Mouse (Mus musculus) limb, embryonic 14.5 days (tissue): Measurements from ENCODE around the gene Uba7. TPM values are rescaled to one million over a fixed set of nuclear protein-coding genes. Genes with fewer than 3 reads are reported as not detected.

Experiments used
- ATAC-seq: fragments of 200-750 bp; cut with Nextera tagmentation; 2 replicates; pipeline ENCODE4 v1.8.0; 2017; ENCODE audit warnings: low read depth, moderate number of reproducible peaks, moderate TSS enrichment; ENCODE audit not compliant: low FRiP score
- DNase-seq: peaks from one replicate; pipeline ENCODE4 v3.0.0-alpha.2; 2015; ENCODE audit warnings: low spot score
- H3K27ac ChIP-seq: fragments of 300-500 bp; sonication (generic); replicated peaks from 2 replicates; pipeline ENCODE4 v1.5.1; 2014; ENCODE audit warnings: low read depth, mild to moderate bottlenecking, low read length, moderate library complexity, mixed read lengths
- H3K27me3 ChIP-seq: fragments of 300-500 bp; sonication (generic); 2 replicates; pipeline ENCODE4 v1.6.1; 2014; ENCODE audit warnings: low read length, mixed read lengths; ENCODE audit not compliant: control insufficient read depth, insufficient read depth
- H3K36me3 ChIP-seq: fragments of 300-500 bp; sonication (generic); 2 replicates; pipeline ENCODE4 v1.6.1; 2014; ENCODE audit warnings: mild to moderate bottlenecking, low read length, moderate library complexity, mixed read lengths; ENCODE audit not compliant: control insufficient read depth, insufficient read depth
- H3K4me1 ChIP-seq: fragments of 300-500 bp; sonication (generic); 2 replicates; pipeline ENCODE4 v1.6.1; 2014; ENCODE audit warnings: antibody characterized with exemption, low read length, mixed read lengths; ENCODE audit not compliant: control insufficient read depth, insufficient read depth
- H3K4me2 ChIP-seq: fragments of 300-500 bp; sonication (generic); replicated peaks from 2 replicates; pipeline ENCODE4 v1.6.1; 2014; ENCODE audit warnings: low read depth, mild to moderate bottlenecking, low read length, moderate library complexity; ENCODE audit not compliant: severe bottlenecking
- H3K4me3 ChIP-seq: fragments of 300-500 bp; sonication (generic); replicated peaks from 2 replicates; pipeline ENCODE4 v1.5.1; 2014; ENCODE audit warnings: low read length
- H3K9ac ChIP-seq: fragments of 300-500 bp; sonication (generic); 2 replicates; pipeline ENCODE4 v1.6.1; 2014; ENCODE audit warnings: mild to moderate bottlenecking, low read depth, low read length, moderate library complexity; ENCODE audit not compliant: severe bottlenecking
- H3K9me3 ChIP-seq: fragments of 300-500 bp; sonication (generic); 2 replicates; pipeline ENCODE4 v1.6.1; 2016; ENCODE audit warnings: low read length; ENCODE audit not compliant: control insufficient read depth
- POLR2A ChIP-seq: fragments of 200-500 bp; IDR thresholded peaks from 2 replicates; pipeline ENCODE4 v1.8.0; 2012; ENCODE audit warnings: inconsistent platforms, mild to moderate bottlenecking, moderate library complexity, borderline replicate concordance; ENCODE audit not compliant: insufficient read depth, insufficient read length; ENCODE audit errors: extremely low read depth
- WGBS: fragments of 180-500 bp; shearing (Covaris S2); extraction: QIAGEN DNeasy Blood & Tissue Kit; methylation state at CpG from one replicate; pipeline ENCODE4 v1.1.7; 2014; 5-methylcytosine and 5-hydroxymethylcytosine counted together
- polyA plus RNA-seq, 2 experiments: library from polyadenylated mRNA; depleted of rRNA in 1 of 2; stranded (reverse) in 1 of 2; unstranded in 1 of 2; fragments of >200 nt; fragmentation: Nextera tagmentation in 1 of 2; extraction: Ambion mirVana in 1 of 2; gene quantifications; 2 replicates each; pipeline versions ENCODE4 v1.2.1 to v1.2.3; 2012 to 2014

The Uba7 gene
- polyA plus RNA-seq, 2 experiments = 28.2 to 33.4 TPM

- H3K27me3 ChIP-seq = no peaks in the 10 kb centered on the region
- peaks cover 11% of the 10 kb centered on the region for H3K36me3 ChIP-seq
- H3K4me3 ChIP-seq = peak within 1 kb of the TSS; percentile 82
- peak; percentile 85; the same call in 1 of the 2 replicates for TF ChIP-seq POLR2A
- H3K27ac ChIP-seq = peak within 1 kb of the TSS; percentile 99
- H3K4me2 ChIP-seq = peak within 1 kb of the TSS; percentile 96
- peak within 1 kb of the TSS; percentile 83 for H3K9ac ChIP-seq
- DNase-seq = peak; percentile 95
- peak; percentile 67 for ATAC-seq
- peaks cover 39% of the 10 kb centered on the region for H3K4me1 ChIP-seq
- under 1% methylated on average over 45 of the region's 58 CpGs for WGBS
- no peaks in the 10 kb centered on the region for H3K9me3 ChIP-seq
These were observed 10.1 kb downstream of the Uba7 start, which contains the start of gene Inka1 for GRCm38 (mm10) chr9:107985131-107986119. Inka1 (minus strand) TSS chr9:107985879.

DNA sequence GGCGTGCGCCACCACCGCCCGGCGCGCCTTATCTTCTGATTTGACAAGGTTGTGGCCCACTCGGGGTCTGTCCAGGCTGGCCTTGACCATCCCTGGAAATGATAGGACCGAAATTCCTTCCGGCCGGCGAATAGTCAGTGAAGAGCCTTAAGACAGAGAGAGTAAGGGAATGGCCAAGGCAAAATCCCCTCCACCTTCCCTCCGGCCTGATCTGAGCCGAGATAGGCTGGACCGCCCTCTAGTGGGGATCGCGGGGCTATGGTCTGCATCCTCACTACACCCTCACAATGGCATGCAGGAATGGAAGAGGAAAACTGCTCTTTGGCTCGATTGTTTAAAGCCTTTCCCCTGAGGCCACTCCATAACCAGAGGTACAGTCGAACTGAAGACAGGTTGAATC lies 11.1 kb downstream of the Uba7 start:
- Histone ChIP-seq H3K27me3 (no peaks in the 10 kb centered on the region), H3K9ac (no peak overlapping the region), H3K4me1 (peaks cover 29% of the 10 kb centered on the region), H3K27ac (peak overlapping the region; percentile 99), H3K4me3 (peak overlapping the region; percentile 82), H3K9me3 (no peaks in the 10 kb centered on the region), H3K36me3 (peaks cover 11% of the 10 kb centered on the region), H3K4me2 (peak overlapping the region; percentile 96)
- no peak for TF ChIP-seq POLR2A
- DNase-seq (peak; percentile 85), ATAC-seq (peak; percentile 31; the same call in 1 of the 2 replicates)
- WGBS = 5% methylated on average over 18 of the region's 18 CpGs

DNA sequence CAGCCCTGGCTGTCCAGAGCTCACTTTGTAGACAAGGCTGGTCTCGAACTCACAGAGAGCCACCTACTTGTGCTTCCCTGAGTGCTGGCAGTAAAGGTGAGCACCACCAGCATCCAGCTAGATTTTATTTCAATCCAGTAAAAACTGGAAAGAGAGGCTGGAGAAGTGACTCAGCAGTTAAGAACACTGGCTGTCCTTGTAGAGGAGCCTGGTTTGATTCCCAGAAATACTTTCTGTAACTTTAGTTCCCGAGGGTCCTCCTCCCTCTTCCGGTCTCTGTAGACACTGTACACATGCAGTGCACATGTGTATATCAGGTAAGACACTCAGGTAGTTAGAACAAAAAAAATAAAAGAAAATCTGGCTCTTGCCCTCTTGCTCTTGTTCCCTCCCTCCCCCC lies 12.6 kb downstream of the Uba7 start:
- peak; percentile 38 for DNase-seq
- no peak overlapping the region for H3K4me3 ChIP-seq
- no peaks in the 10 kb centered on the region for H3K9me3 ChIP-seq
- ATAC-seq = no peak
- H3K9ac ChIP-seq = no peak overlapping the region
- peaks cover 11% of the 10 kb centered on the region for H3K36me3 ChIP-seq
- H3K4me1 ChIP-seq = peaks cover 18% of the 10 kb centered on the region
- H3K4me2 ChIP-seq = no peak overlapping the region
- 0 out of 2 replicates have a peak overlapping the region, but pooled peaks have one; percentile 5 for H3K27ac ChIP-seq
- TF ChIP-seq POLR2A = no peak
- H3K27me3 ChIP-seq = no peaks in the 10 kb centered on the region
- WGBS = 45% methylated on average over 3 of the region's 3 CpGs

DNA sequence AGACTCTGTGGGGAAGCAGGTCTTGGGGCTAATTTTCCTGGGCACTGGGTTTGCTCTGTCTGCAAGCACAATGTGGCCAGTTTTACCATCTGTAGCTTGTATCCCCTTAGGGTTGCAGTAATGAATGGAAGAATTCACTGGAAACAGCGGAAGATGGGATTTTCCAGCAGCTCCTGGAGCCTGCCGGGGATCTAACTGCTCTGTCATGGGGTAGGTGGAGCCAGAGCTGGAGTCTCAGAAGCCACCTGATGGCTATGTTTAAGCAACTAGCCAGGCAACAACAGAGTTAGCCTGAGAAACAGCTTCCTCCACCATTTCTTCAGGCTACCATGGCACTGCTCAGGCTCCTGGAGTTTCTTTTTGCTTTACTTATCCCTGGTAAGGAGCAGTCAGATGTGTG lies 16.9 kb downstream of the Uba7 start, which contains the start of gene Cdhr4:
Gene Cdhr4, plus strand, starts transcription at position 301 of the 400 bp plus-strand sequence.
- Histone ChIP-seq H3K27ac (peak within 1 kb of the TSS; percentile 48; the same call in 1 of the 2 replicates), H3K9ac (no peak within 1 kb of the TSS), H3K4me2 (no peak within 1 kb of the TSS), H3K36me3 (no peaks in the 10 kb centered on the region), H3K4me3 (no peak within 1 kb of the TSS), H3K9me3 (no peaks in the 10 kb centered on the region), H3K27me3 (no peaks in the 10 kb centered on the region), H3K4me1 (peaks cover 5% of the 10 kb centered on the region; the same call in 1 of the 2 replicates)
- TF ChIP-seq POLR2A = no peak
- ATAC-seq = no peak
- WGBS = 24% methylated on average over 2 of the region's 2 CpGs
- DNase-seq = peak; percentile 27

- H3K4me1 ChIP-seq = 0 out of 2 replicates have a peak, but pooled peaks cover 1% of the 10 kb centered on the region
- H3K36me3 ChIP-seq = no peaks in the 10 kb centered on the region
- H3K27me3 ChIP-seq = no peaks in the 10 kb centered on the region
These were observed 17.7 kb downstream of the Uba7 start for GRCm38 (mm10) chr9:107993013-107993412.

More at GRCm38 (mm10) chr9:107993013-107993412, 17.7 kb downstream of the Uba7 start:
- DNase-seq (no peak), ATAC-seq (no peak)
- Histone ChIP-seq H3K9me3 (no peaks in the 10 kb centered on the region), H3K4me3 (no peak overlapping the region), H3K9ac (no peak overlapping the region), H3K4me2 (no peak overlapping the region), H3K27ac (no peak overlapping the region)
- no peak for TF ChIP-seq POLR2A
- 84% methylated on average over 11 of the region's 11 CpGs for WGBS
